Mouse (Mus musculus) MEL (cell line): ENCODE data around the gene Fam171a1. TPM values are rescaled to one million over a fixed set of nuclear protein-coding genes. Genes with fewer than 3 reads are reported as not detected.

ENCODE experiments used
- DNase-seq: peaks from one replicate; pipeline ENCODE4 v3.0.0; 2011; ENCODE audit warnings: low read depth, low spot score
- H3K27ac ChIP-seq: 2 replicates; pipeline ENCODE4 v1.5.1; 2012; ENCODE audit warnings: low read depth, mild to moderate bottlenecking, control low read depth, low read length, moderate library complexity; ENCODE audit not compliant: control insufficient read depth
- H3K27me3 ChIP-seq, 2 experiments: fragments of 150-350 bp in 1 of 2; sonication (generic) in 1 of 2; 2 replicates each; pipeline ENCODE4 v1.6.1; 2012; ENCODE audit warnings: low read length in 2 of 2, mild to moderate bottlenecking in 2 of 2, improper control_type of control experiment in 1 of 2, moderate library complexity in 1 of 2; ENCODE audit not compliant: insufficient read depth in 2 of 2, control insufficient read depth in 1 of 2
- H3K36me3 ChIP-seq, 2 experiments: 2 replicates each; pipeline ENCODE4 v1.6.1; 2012 to 2014; ENCODE audit warnings: low read length in 2 of 2, improper control_type of control experiment in 1 of 2, inconsistent platforms in 1 of 2, mild to moderate bottlenecking in 1 of 2; ENCODE audit not compliant: insufficient read depth in 2 of 2, control insufficient read depth in 1 of 2
- H3K4me1 ChIP-seq, 2 experiments: fragments of 150-350 bp in 1 of 2; sonication (generic) in 1 of 2; 2 replicates each; pipeline ENCODE4 v1.6.1; 2012; ENCODE audit warnings: low read length in 2 of 2, improper control_type of control experiment in 1 of 2, mild to moderate bottlenecking in 1 of 2; ENCODE audit not compliant: insufficient read depth in 2 of 2, control insufficient read depth in 1 of 2
- H3K4me3 ChIP-seq, 2 experiments: fragments of 150-350 bp in 1 of 2; sonication (generic) in 1 of 2; 2 replicates each; pipeline ENCODE4 v1.5.1; 2012; ENCODE audit warnings: low read depth in 2 of 2, low read length in 2 of 2, mild to moderate bottlenecking in 2 of 2, moderate library complexity in 2 of 2, control low read depth in 1 of 2, improper control_type of control experiment in 1 of 2; ENCODE audit not compliant: control insufficient read depth in 1 of 2, insufficient read depth in 1 of 2
- H3K79me2 ChIP-seq: 2 replicates; pipeline ENCODE4 v1.6.1; 2012; ENCODE audit warnings: mild to moderate bottlenecking, low read length, moderate library complexity; ENCODE audit not compliant: control insufficient read depth, poor library complexity, insufficient read depth
- H3K9ac ChIP-seq: 2 replicates; pipeline ENCODE4 v1.6.1; 2012; ENCODE audit warnings: low read depth, mild to moderate bottlenecking, control low read depth, low read length, moderate library complexity; ENCODE audit not compliant: control insufficient read depth, poor library complexity, severe bottlenecking
- H3K9me3 ChIP-seq: fragments of 150-350 bp; sonication (generic); replicated peaks from 2 replicates; pipeline ENCODE4 v1.6.1; 2012; ENCODE audit warnings: mild to moderate bottlenecking, low read length, improper control_type of control experiment, moderate library complexity; ENCODE audit not compliant: insufficient read depth
- BHLHE40 ChIP-seq: IDR thresholded peaks from 2 replicates; pipeline ENCODE4 v1.6.1; 2012; ENCODE audit warnings: low read depth, mild to moderate bottlenecking, inconsistent platforms, low read length, improper control_type of control experiment, borderline replicate concordance
- CHD1 ChIP-seq: IDR thresholded peaks from 2 replicates; pipeline ENCODE4 v1.6.1; 2012; ENCODE audit warnings: low read depth, mild to moderate bottlenecking, inconsistent platforms, low read length, improper control_type of control experiment
- CTCF ChIP-seq, 3 experiments: IDR thresholded peaks in 2 of 3; conservative IDR thresholded peaks in 1 of 3; 2 replicates each; pipeline ENCODE4 v1.5.1; 2011 to 2012; ENCODE audit warnings: low read length in 3 of 3, low read depth in 2 of 3, mild to moderate bottlenecking in 2 of 3, improper control_type of control experiment in 1 of 3, inconsistent platforms in 1 of 3, mixed read lengths in 1 of 3, moderate library complexity in 1 of 3; ENCODE audit not compliant: control insufficient read depth in 1 of 3, insufficient read depth in 1 of 3, poor library complexity in 1 of 3, severe bottlenecking in 1 of 3
- E2F4 ChIP-seq: IDR thresholded peaks from 2 replicates; pipeline ENCODE4 v1.6.1; 2011; ENCODE audit warnings: low read depth, low read length, improper control_type of control experiment, borderline replicate concordance
- EP300 ChIP-seq, 2 experiments: IDR thresholded peaks; 2 replicates each; pipeline ENCODE4 v1.6.1; 2011; ENCODE audit warnings: improper control_type of control experiment in 2 of 2, low read length in 2 of 2, low read depth in 1 of 2, mild to moderate bottlenecking in 1 of 2
- ETS1 ChIP-seq: IDR thresholded peaks from 2 replicates; pipeline ENCODE4 v1.6.1; 2012; ENCODE audit warnings: low read depth, mild to moderate bottlenecking, inconsistent platforms, low read length, improper control_type of control experiment, moderate library complexity
- GATA1 ChIP-seq: IDR thresholded peaks from 2 replicates; pipeline ENCODE4 v1.6.1; 2011; ENCODE audit warnings: low read depth, low read length, improper control_type of control experiment
- JUND ChIP-seq: IDR thresholded peaks from 2 replicates; pipeline ENCODE4 v1.6.1; 2011; ENCODE audit warnings: low read depth, mild to moderate bottlenecking, improper control_type of control experiment, low read length
- MAFK ChIP-seq: IDR thresholded peaks from 2 replicates; pipeline ENCODE4 v1.6.1; 2011; ENCODE audit warnings: low read depth, mild to moderate bottlenecking, low read length, improper control_type of control experiment, borderline replicate concordance
- MEF2A ChIP-seq: IDR thresholded peaks from 2 replicates; pipeline ENCODE4 v1.6.1; 2014; ENCODE audit warnings: low read depth, mild to moderate bottlenecking, inconsistent platforms, low read length, improper control_type of control experiment; ENCODE audit not compliant: poor library complexity, insufficient replicate concordance, severe bottlenecking; ENCODE audit errors: extremely low read depth
- MXI1 ChIP-seq: IDR thresholded peaks from 2 replicates; pipeline ENCODE4 v1.6.1; 2011; ENCODE audit warnings: mild to moderate bottlenecking, low read depth, low read length, improper control_type of control experiment
- MYB ChIP-seq: IDR thresholded peaks from 2 replicates; pipeline ENCODE4 v1.6.1; 2011; ENCODE audit warnings: mild to moderate bottlenecking, low read depth, low read length, improper control_type of control experiment
- NRF1 ChIP-seq: IDR thresholded peaks from 2 replicates; pipeline ENCODE4 v1.6.1; 2014; ENCODE audit warnings: low read depth, mild to moderate bottlenecking, inconsistent platforms, low read length, improper control_type of control experiment, moderate library complexity; ENCODE audit not compliant: poor library complexity, insufficient read depth, severe bottlenecking
- POLR2A ChIP-seq, 2 experiments: IDR thresholded peaks; 2 replicates each; pipeline ENCODE4 v1.6.1; 2011 to 2012; ENCODE audit warnings: low read length in 2 of 2, mild to moderate bottlenecking in 2 of 2, control low read depth in 1 of 2, improper control_type of control experiment in 1 of 2, low read depth in 1 of 2, moderate library complexity in 1 of 2; ENCODE audit not compliant: control insufficient read depth in 1 of 2, insufficient read depth in 1 of 2, poor library complexity in 1 of 2
- POLR2AphosphoS2 ChIP-seq: IDR thresholded peaks from 2 replicates; pipeline ENCODE4 v1.6.1; 2011; ENCODE audit warnings: low read length, improper control_type of control experiment
- POLR2AphosphoS5 ChIP-seq: IDR thresholded peaks from 2 replicates; pipeline ENCODE4 v1.6.1; 2012; ENCODE audit warnings: low read depth, borderline replicate concordance, mild to moderate bottlenecking, inconsistent platforms, low read length, moderate library complexity, mixed read lengths
- RAD21 ChIP-seq: IDR thresholded peaks from 2 replicates; pipeline ENCODE4 v1.6.1; 2011; ENCODE audit warnings: mild to moderate bottlenecking, low read depth, low read length, improper control_type of control experiment
- RCOR1 ChIP-seq: IDR thresholded peaks from 2 replicates; pipeline ENCODE4 v1.6.1; 2012; ENCODE audit warnings: low read depth, mild to moderate bottlenecking, inconsistent platforms, low read length, improper control_type of control experiment
- TAL1 ChIP-seq: IDR thresholded peaks from 2 replicates; pipeline ENCODE4 v1.6.1; 2012; ENCODE audit warnings: mild to moderate bottlenecking, inconsistent platforms, low read length, moderate library complexity, mixed read lengths
- TCF12 ChIP-seq: IDR thresholded peaks from 2 replicates; pipeline ENCODE4 v1.6.1; 2014; ENCODE audit warnings: low read depth, mild to moderate bottlenecking, inconsistent platforms, low read length, improper control_type of control experiment, moderate library complexity
- USF1 ChIP-seq: IDR thresholded peaks from 2 replicates; pipeline ENCODE4 v1.6.1; 2014; ENCODE audit warnings: low read depth, mild to moderate bottlenecking, inconsistent platforms, low read length, improper control_type of control experiment, moderate library complexity
- USF2 ChIP-seq, 2 experiments: IDR thresholded peaks; 2 replicates each; pipeline ENCODE4 v1.6.1; 2011 to 2012; ENCODE audit warnings: improper control_type of control experiment in 2 of 2, low read length in 2 of 2, borderline replicate concordance in 1 of 2, inconsistent platforms in 1 of 2, low read depth in 1 of 2, mild to moderate bottlenecking in 1 of 2; ENCODE audit not compliant: insufficient read depth in 1 of 2
- ZMIZ1 ChIP-seq: IDR thresholded peaks from 2 replicates; pipeline ENCODE4 v1.6.1; 2012; ENCODE audit warnings: low read depth, mild to moderate bottlenecking, inconsistent platforms, low read length, improper control_type of control experiment, moderate library complexity
- polyA plus RNA-seq, 2 experiments: library from polyadenylated mRNA; stranded (reverse) in 1 of 2; unstranded in 1 of 2; fragments of >175 nt in 1 of 2; fragments of >200 nt in 1 of 2; gene quantifications; 2 replicates each; pipeline versions ENCODE4 v1.2.1 to v1.2.4; 2012; ENCODE audit warnings: low replicate concordance in 2 of 2, low read depth in 1 of 2; ENCODE audit not compliant: insufficient read length in 2 of 2, insufficient read depth in 1 of 2, missing spikeins in 1 of 2
- total RNA-seq: library from RNA; depleted of rRNA; stranded (reverse); fragments of 300-350 nt; gene quantifications from 2 replicates; pipeline ENCODE4 v1.2.3, GENCODE M21; 2012

Gene Fam171a1
- total and polyA plus RNA-seq, 3 experiments = not detected

DNA sequence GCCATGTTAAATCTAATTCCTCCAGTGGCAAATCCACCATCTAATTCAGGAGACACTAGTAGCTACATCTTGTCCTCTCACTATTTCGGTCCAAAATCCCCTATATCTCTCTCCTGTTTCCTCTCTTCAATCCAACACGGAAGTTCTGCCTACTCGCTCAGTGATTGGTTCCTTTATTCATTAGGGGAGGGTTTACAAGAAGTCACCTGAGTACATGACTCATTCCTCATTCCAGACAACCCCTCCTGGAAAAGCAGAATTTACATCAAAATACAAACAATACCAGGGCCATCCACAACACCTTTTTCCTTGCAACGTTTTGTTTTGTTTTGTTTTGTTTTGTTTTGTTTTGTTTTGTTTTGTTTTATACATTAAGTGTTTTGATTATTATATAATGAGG is 14.1 kb upstream of the Fam171a1 start:
- H3K4me3 ChIP-seq = no peak overlapping the region
- H3K27ac ChIP-seq = no peak overlapping the region
- no peak for DNase-seq
- no peaks in the 10 kb centered on the region for H3K9me3 ChIP-seq
- no peaks in the 10 kb centered on the region for H3K79me2 ChIP-seq
- peaks cover 0 to 2% of the 10 kb centered on the region in 2 experiments; a peak in 1 of 4 replicates for H3K36me3 ChIP-seq
- peaks cover 2 to 7% of the 10 kb centered on the region in 2 experiments; a peak in 3 of 4 replicates for H3K4me1 ChIP-seq
- TF ChIP-seq MYB (no peak), USF2 (IDR thresholded peaks at IDR 0.05; ENCODE audit: borderline replicate concordance in 1 of 2, insufficient read depth in 1 of 2, low read depth in 1 of 2, low read length in 2 of 2) (no peak), ZMIZ1 (no peak), RCOR1 (no peak), NRF1 (no peak), RAD21 (no peak), MXI1 (no peak), TCF12 (no peak), POLR2AphosphoS2 (no peak), MAFK (no peak), TAL1 (no peak)
- H3K9ac ChIP-seq = no peak overlapping the region
- no peaks in the 10 kb centered on the region for H3K27me3 ChIP-seq

DNA sequence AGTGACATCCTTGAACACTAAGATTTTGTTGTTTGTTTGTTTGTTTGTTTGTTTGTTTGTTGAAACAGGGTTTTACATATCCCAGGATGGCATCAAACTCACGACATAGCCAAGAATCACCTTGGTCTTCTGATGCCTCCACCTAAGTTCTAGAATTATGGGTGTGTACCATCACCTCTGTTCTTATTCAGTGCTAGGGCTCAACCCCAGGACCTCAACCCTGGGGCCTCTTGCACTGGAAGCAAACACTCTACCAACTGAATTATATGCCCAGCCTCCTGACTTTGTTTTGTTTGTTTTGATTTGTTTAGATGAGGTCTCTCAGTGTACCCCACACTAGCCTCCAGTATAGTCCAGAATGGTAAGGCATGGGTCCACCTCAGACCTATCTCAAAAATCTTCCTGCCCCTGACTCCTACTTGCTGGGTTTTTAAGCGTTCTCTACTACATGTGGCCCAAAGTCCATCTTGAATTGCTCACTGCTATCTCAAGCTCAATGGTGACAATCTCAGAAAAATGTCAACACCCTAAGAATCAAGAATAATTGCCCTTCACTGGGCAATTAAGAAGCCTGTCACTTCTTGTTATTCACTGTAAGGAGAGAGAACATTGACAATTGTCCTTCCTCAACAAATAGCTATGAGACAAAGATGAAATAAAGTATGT is 12.6 kb upstream of the Fam171a1 start:
- peaks cover 2 to 7% of the 10 kb centered on the region in 2 experiments; a peak in 3 of 4 replicates for H3K4me1 ChIP-seq
- no peak overlapping the region for H3K9ac ChIP-seq
- TF ChIP-seq BHLHE40 (no peak), CHD1 (no peak), GATA1 (no peak), TCF12 (no peak), USF1 (no peak), EP300 (IDR thresholded peaks at IDR 0.05; ENCODE audit: low read depth in 1 of 2, low read length in 2 of 2) (no peak), CTCF (IDR thresholded peaks at IDR 0.05 in 2 of 3, conservative IDR thresholded peaks at IDR 0.05 in 1 of 3; ENCODE audit: control insufficient read depth in 1 of 3, insufficient read depth in 1 of 3, low read depth in 2 of 3, low read length in 3 of 3, poor library complexity in 1 of 3, severe bottlenecking in 1 of 3) (no peak), RCOR1 (no peak), ETS1 (no peak), TAL1 (no peak), ZMIZ1 (no peak), POLR2AphosphoS5 (no peak), MEF2A (no peak), MAFK (no peak), MXI1 (no peak), E2F4 (no peak), POLR2A (IDR thresholded peaks at IDR 0.05; ENCODE audit: control insufficient read depth in 1 of 2, insufficient read depth in 1 of 2, low read depth in 1 of 2, low read length in 2 of 2, poor library complexity in 1 of 2) (no peak), JUND (no peak)
- H3K9me3 ChIP-seq = no peaks in the 10 kb centered on the region
- H3K79me2 ChIP-seq = no peaks in the 10 kb centered on the region
- no peak overlapping the region for H3K4me3 ChIP-seq
- no peak overlapping the region for H3K27ac ChIP-seq
- H3K27me3 ChIP-seq = no peaks in the 10 kb centered on the region
- DNase-seq = no peak
- H3K36me3 ChIP-seq = peaks cover 0 to 2% of the 10 kb centered on the region in 2 experiments; a peak in 1 of 4 replicates
